Mouse (Mus musculus): ENCODE measurements around the gene Olfr560. TPM values are rescaled to one million over a fixed set of nuclear protein-coding genes. Genes with fewer than 3 reads are reported as not detected.

Olfr560 gene
- polyA plus RNA-seq (2012; rRNA removed): not detected in 2 replicates

GRCm38 (mm10) chr7:102759266-102759665 is at the start of gene Olfr560, which contains the start of gene Olfr78:
Gene Olfr560 (minus strand): TSS chr7:102759366.
Gene Olfr78 (minus strand): TSS chr7:102759471.

GRCm38 (mm10) chr7:102803180-102803579 is 44.0 kb upstream of the Olfr560 start, which contains the start of gene Olfr564:
Gene Olfr564 (plus strand): TSS chr7:102803480.

GRCm38 (mm10) chr7:102770921-102771320 is 11.8 kb upstream of the Olfr560 start, which contains the start of gene Olfr561:
Gene Olfr561 (plus strand): TSS chr7:102771221.

GRCm38 (mm10) chr7:102727391-102727790 is 31.8 kb downstream of the Olfr560 start, which contains the start of gene Olfr559:
Gene Olfr559 (minus strand): TSS chr7:102727491.

GRCm38 (mm10) chr7:102718970-102719369 is 40.2 kb downstream of the Olfr560 start, which contains the start of gene Olfr33:
Gene Olfr33 (minus strand): TSS chr7:102719070.

GRCm38 (mm10) chr7:102701915-102702314 is 57.3 kb downstream of the Olfr560 start, which contains the start of gene Olfr558:
Gene Olfr558 (plus strand): TSS chr7:102702215.

Other genes starting within 250 kb of the Olfr560 start
- not detected in 2 replicates for gene Olfr547, start 224.6 kb downstream of the Olfr560 start, polyA plus RNA-seq (2012; rRNA removed)
- gene Olfr548-ps1, start 218.5 kb downstream of the Olfr560 start, polyA plus RNA-seq (2012; rRNA removed): not detected in 2 replicates
- not detected in 2 replicates for gene Olfr549, start 209.5 kb downstream of the Olfr560 start, polyA plus RNA-seq (2012; rRNA removed)
- 3.5 and 4.1 TPM in 2 replicates for gene Trim21, start 193.9 kb downstream of the Olfr560 start, polyA plus RNA-seq (2012; rRNA removed)
- not detected in 2 replicates for gene Olfr550, start 187.9 kb downstream of the Olfr560 start, polyA plus RNA-seq (2012; rRNA removed)
- not detected in 2 replicates for gene Olfr551, start 167.5 kb downstream of the Olfr560 start, polyA plus RNA-seq (2012; rRNA removed)
- gene Olfr552, start 161.6 kb downstream of the Olfr560 start, polyA plus RNA-seq (2012; rRNA removed): not detected in 2 replicates
- gene Olfr553, start 141.1 kb downstream of the Olfr560 start, polyA plus RNA-seq (2012; rRNA removed): not detected in 2 replicates
- not detected in 2 replicates for gene Olfr554, start 120.9 kb downstream of the Olfr560 start, polyA plus RNA-seq (2012; rRNA removed)
- gene Olfr555, start 100.5 kb downstream of the Olfr560 start, polyA plus RNA-seq (2012; rRNA removed): not detected in 2 replicates
- not detected in 2 replicates for gene Olfr556, start 94.5 kb downstream of the Olfr560 start, polyA plus RNA-seq (2012; rRNA removed)
- gene Trim68, start 72.0 kb downstream of the Olfr560 start, polyA plus RNA-seq (2012; rRNA removed): 2.0 and 2.5 TPM in 2 replicates
- gene Olfr557, start 63.5 kb downstream of the Olfr560 start, polyA plus RNA-seq (2012; rRNA removed): not detected in 2 replicates
- not detected in 2 replicates for gene Olfr558, start 57.2 kb downstream of the Olfr560 start, polyA plus RNA-seq (2012; rRNA removed)
- gene Olfr33, start 40.3 kb downstream of the Olfr560 start, polyA plus RNA-seq (2012; rRNA removed): not detected in 2 replicates
- gene Olfr559, start 31.9 kb downstream of the Olfr560 start, polyA plus RNA-seq (2012; rRNA removed): not detected in 2 replicates
- 0.01 and 0.15 TPM in 2 replicates for gene Olfr78, start 105 bp upstream of the Olfr560 start, polyA plus RNA-seq (2012; rRNA removed)
- 0.05 TPM in 1 of 2 replicates, not detected in the other for gene Olfr561, start 11.9 kb upstream of the Olfr560 start, polyA plus RNA-seq (2012; rRNA removed)
- gene Olfr564, start 44.1 kb upstream of the Olfr560 start, polyA plus RNA-seq (2012; rRNA removed): not detected in 2 replicates
- not detected in 2 replicates for gene Olfr566, start 99.4 kb upstream of the Olfr560 start, polyA plus RNA-seq (2012; rRNA removed)
- not detected in 2 replicates for gene Olfr568, start 117.8 kb upstream of the Olfr560 start, polyA plus RNA-seq (2012; rRNA removed)
- gene Olfr569, start 131.5 kb upstream of the Olfr560 start, polyA plus RNA-seq (2012; rRNA removed): not detected in 2 replicates
- gene Olfr570, start 135.2 kb upstream of the Olfr560 start, polyA plus RNA-seq (2012; rRNA removed): not detected in 2 replicates
- gene Olfr571, start 158.2 kb upstream of the Olfr560 start, polyA plus RNA-seq (2012; rRNA removed): not detected in 2 replicates
- not detected in 2 replicates for gene Olfr572, start 165.0 kb upstream of the Olfr560 start, polyA plus RNA-seq (2012; rRNA removed)
- not detected in 2 replicates for gene Olfr573-ps1, start 183.2 kb upstream of the Olfr560 start, polyA plus RNA-seq (2012; rRNA removed)
- gene Olfr574, start 189.1 kb upstream of the Olfr560 start, polyA plus RNA-seq (2012; rRNA removed): not detected in 2 replicates
- gene Olfr575, start 199.4 kb upstream of the Olfr560 start, polyA plus RNA-seq (2012; rRNA removed): 0.03 TPM in 1 of 2 replicates, not detected in the other
- not detected in 2 replicates for gene Olfr576, start 203.3 kb upstream of the Olfr560 start, polyA plus RNA-seq (2012; rRNA removed)
- gene Olfr577, start 216.6 kb upstream of the Olfr560 start, polyA plus RNA-seq (2012; rRNA removed): not detected in 2 replicates
- not detected in 2 replicates for gene Olfr578, start 230.0 kb upstream of the Olfr560 start, polyA plus RNA-seq (2012; rRNA removed)

All from liver, embryonic 14 days (tissue).